Mouse (Mus musculus) gastrocnemius, postnatal 36 days (tissue): ENCODE data around the gene Csf3r. TPM values are rescaled to one million over a fixed set of nuclear protein-coding genes. Genes with fewer than 3 reads are reported as not detected.
"Not testable (repeated sequence)": the region's sequence is repeated elsewhere in the genome, so short reads cannot be mapped to it uniquely, and the experiment has no call there.

Experiments
- DNase-seq, 2 experiments: peaks; one replicate each; pipeline ENCODE4 v3.0.0; 2022
- intact Hi-C: fragments of 180-260 bp; cut with DNase I; formaldehyde crosslinking; loops from one replicate; pipeline ENCODE4 v1.15.1; 2025
- long read RNA-seq, 2 experiments: library from polyadenylated mRNA; stranded (forward); transcript quantifications; one replicate each; pipeline ENCODE4 v2.0.0; 2021
- total RNA-seq, 2 experiments: library from RNA; stranded (reverse); gene quantifications; 2 replicates each; pipeline ENCODE4 v1.2.3; 2021

Csf3r gene
- total RNA-seq, result under 1 TPM; 0.30 to 0.41 TPM
- long read RNA-seq, experiment 1, result 0 reads
- long read RNA-seq, experiment 2, result 0 reads

- DNase-seq, result no peak
- intact Hi-C loops, result no loop called here
These were observed at the start of gene Csf3r for GRCm38 (mm10) chr4:126024303-126024900. Csf3r (plus strand) TSS chr4:126024550.

DNA sequence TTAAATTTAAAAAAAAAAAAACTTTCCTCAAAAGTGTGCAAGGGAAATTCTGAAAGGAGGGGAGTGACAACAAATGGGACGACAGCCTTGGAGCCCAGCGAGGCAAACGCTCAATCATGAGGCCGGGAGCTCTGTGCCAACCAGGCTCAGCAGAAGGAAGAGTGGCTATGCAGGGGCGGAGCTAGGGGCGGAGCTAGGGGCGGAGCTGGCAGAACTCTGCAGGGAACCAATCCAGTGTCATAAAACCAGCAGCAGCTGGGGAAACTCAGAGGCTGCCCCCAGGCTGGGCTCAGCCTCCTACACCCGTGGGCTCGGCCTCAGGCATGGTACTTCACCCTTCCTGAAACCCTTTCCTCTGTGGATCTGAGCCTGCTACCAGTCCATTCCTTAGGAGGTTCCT is 46.6 kb upstream of the Csf3r start:
- no peak for DNase-seq
- intact Hi-C loops, result no loop called here

DNA sequence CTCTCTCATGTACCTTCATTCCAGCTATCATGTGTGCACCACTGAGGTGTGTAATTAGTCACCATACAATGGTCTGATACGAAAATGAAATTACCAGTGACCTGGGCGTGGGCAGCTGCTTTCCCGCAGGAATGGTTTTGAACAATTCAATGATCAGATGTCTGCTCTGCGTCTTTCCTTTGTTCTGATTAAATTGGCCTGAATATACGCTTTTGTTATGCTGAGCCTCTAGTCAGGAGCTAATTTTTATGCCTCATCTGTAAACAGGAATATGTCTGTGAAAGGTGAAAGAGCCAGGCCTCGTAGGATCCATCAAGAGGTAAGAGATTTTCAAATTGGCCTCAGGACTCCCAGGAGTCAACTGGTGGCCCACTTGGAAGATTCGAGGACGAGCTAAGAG is 41.1 kb upstream of the Csf3r start:
- intact Hi-C loops, result no loop called here
- DNase-seq, result no peak

- DNase-seq, intact Hi-C loops: not testable (repeated sequence)
These were observed 38.6 kb upstream of the Csf3r start for GRCm38 (mm10) chr4:125985703-125986102.

GRCm38 (mm10) chr4:125987071-125987470 is 37.3 kb upstream of the Csf3r start:
- intact Hi-C loops, result no loop called here
- no peak for DNase-seq

- intact Hi-C loops, result no loop called here
- no peak for DNase-seq
These were observed 35.3 kb upstream of the Csf3r start for GRCm38 (mm10) chr4:125989061-125989460.

GRCm38 (mm10) chr4:125990143-125990542 is 34.2 kb upstream of the Csf3r start:
- intact Hi-C loops, result no loop called here
- peak; percentile 12 to 32 for DNase-seq

DNA sequence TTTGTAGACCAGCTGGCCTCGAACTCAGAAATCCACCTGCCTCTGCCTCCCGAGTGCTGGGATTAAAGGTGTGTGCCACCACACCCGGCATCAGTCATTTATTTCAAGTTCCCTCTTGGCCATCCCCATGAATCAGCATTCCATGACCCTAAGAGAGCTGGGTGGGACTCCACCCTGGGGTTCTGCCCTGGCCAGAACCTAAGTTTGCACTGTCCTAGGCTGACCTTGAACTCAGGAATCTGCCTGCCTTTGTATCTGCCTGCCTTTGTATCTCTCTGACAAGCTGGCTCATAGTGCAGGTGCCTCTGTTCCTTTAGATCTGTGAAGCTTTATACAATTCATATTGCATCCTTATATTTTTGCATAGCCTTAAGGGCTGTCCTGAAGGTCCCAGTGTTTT is 32.1 kb upstream of the Csf3r start:
- no peak for DNase-seq
- intact Hi-C loops, result no loop called here

- DNase-seq, result no peak
- intact Hi-C loops, result no loop called here
These were observed 31.4 kb upstream of the Csf3r start for GRCm38 (mm10) chr4:125992906-125993305.

DNA sequence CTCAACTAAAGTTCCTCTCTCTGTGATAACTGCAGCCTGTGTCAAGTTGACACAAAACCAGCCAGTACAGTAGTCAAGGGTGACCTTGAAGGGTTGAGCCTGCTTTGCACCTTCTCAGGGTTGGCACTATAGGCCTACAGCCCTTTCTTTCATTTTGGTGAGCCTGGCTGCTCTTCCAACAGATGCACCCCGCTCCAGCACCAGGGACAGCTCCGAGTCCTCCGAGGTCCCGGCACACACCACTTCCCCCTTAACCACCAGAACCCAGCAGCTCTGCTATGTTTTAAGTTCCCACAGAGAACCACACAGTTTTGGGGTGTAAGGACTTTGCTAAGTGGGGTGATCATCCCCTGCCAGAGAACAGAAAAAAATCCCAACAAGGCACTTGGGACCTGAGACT is 27.8 kb upstream of the Csf3r start:
- DNase-seq, result no peak
- intact Hi-C loops, result no loop called here

DNA sequence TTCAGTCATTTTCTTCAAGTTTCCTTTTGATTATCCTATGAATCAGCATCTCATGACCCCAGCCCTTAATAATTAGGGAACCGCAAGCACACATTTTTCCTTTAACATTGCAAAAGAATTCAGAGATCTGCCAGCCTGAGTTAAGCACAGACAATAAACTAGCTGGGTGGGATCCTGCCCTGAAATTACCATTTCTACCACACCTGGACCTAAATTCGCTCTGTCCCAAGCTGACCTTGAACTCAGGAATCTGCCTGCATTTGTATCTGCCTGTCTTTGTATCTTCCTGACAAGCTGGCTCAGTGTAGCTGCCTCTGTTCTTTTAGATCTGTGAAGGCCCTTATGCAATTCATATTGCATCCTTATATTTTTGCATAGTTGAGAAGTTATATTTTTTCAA is 26.5 kb upstream of the Csf3r start:
- DNase-seq, result no peak
- intact Hi-C loops, result no loop called here

DNA sequence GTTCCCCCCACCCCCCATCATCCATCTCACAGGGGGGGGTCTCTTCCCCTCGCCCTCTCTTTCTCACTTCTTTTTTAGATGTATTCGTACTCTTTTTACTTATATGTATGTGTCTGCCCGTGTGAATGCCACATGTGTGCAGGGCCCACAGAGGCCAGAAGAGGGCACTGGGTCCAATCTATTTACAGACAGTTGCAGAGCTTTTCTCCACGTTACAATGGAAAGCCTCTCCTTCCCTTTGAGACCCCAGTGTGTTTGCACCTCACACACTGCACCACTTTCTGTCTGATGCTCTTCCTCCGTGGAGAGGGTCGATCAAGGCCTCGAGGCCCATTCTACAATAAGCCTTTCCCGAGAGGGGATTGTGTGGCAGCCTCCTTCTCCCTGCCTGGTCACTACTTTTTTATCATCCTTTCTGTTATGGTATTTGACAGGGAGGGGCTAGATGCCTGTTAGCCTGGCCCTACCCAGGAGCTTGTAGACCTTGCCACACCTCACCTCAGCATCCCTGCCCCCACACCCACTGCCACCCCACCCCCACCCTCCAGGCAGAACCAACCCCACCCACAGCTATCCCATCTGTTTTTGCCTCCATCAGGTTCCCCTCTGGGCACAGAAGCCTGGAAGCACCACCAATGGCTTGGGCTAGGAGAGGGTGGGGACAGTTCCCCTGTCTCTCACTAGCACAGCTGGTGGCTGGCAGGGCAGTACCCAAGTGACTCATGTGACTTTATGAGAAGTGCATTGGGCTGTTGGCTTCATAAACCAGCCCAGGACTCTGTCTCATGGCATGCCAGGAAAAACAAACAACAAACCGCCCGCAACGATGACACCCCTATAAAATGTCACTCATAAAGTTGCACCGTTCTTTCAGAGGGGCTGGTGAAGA is 22.8 kb upstream of the Csf3r start:
- intact Hi-C loops, result no loop called here
- DNase-seq, result no peak

DNA sequence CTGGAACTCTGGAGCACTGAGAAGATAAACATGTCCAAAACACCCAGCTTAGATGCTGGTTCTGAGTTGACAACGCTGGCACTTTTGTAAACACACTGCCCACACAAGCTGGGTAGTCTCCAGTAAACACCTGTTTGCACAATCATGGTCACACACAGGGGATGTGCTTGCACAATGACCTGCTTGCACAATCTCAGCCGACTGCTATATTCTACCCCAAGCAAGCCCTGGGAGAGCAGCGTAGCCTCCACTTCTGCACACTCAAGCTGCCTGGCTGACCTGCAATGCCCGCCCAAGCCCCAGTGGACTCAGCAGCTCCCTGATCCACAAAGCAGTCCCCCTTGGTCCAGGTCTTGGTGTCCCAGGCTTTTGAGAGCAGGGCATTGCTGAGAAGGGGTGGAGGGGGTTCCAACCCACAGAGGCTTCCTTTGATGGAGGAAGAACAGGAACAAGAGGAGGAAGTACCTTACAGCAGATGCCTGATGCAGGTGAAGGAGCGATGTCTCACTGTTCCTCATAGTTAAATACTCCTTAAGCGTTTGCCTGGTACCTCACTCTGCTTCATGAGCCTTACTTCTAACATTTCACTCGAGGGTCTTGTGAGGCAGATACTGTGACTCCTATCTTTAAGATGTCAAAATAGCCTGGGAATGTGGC is 6.5 kb upstream of the Csf3r start:
- intact Hi-C loops, result no loop called here
- no peak for DNase-seq

GRCm38 (mm10) chr4:126018966-126019538 is 5.3 kb upstream of the Csf3r start:
- intact Hi-C loops, result no loop called here
- no peak for DNase-seq

- DNase-seq, result no peak
- intact Hi-C loops, result no loop called here
These were observed 1.5 kb downstream of the Csf3r start for GRCm38 (mm10) chr4:126025801-126026200.

GRCm38 (mm10) chr4:126027980-126028379 is 3.6 kb downstream of the Csf3r start:
- intact Hi-C loops, result no loop called here
- no peak for DNase-seq

DNA sequence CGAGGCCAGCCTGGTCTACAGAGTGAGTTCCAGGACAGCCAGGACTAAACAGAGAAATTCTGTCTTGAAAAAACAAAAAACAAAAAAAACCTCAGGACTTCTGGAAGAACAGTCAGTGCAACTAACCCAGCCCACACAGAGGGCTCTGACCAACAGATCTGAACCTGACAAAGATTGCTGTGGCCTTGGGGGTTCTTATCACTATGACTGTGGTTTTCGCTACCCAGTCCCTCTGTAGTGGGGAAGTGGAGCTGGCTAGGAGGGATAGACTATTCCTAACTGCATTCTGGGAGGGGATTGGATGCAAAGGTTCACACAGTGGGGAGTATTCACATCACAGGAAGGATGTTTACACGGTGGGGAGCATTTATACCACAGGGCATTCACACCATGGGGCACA is 4.7 kb downstream of the Csf3r start:
- no peak for DNase-seq
- intact Hi-C loops, result no loop called here

DNA sequence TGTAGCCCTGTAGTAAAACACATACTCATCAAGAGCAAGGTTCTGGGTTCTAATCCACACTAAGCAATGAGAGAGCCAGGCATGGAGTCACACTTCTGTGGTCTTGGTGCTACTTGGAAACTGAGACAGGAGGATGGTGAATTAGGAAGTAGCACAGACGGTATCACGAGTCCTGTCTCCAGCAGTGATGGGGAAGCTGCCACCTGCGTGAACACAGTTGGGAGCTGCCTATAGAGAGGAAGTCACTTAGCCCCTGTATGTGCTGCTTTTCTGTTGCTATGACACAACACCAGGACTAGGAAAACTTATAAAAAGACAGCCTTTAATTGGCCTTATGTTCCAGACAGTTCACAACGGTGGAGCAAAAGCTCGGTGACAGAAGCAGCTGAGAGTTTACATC is 6.4 kb downstream of the Csf3r start:
- DNase-seq, result no peak
- intact Hi-C loops, result no loop called here

GRCm38 (mm10) chr4:126035413-126035812 is 11.1 kb downstream of the Csf3r start:
- no peak for DNase-seq
- intact Hi-C loops, result no loop called here

- intact Hi-C loops, result no loop called here
- peak; percentile 79 to 81 for DNase-seq
These were observed 22.7 kb downstream of the Csf3r start, which contains the start of gene Mrps15 for GRCm38 (mm10) chr4:126046851-126047585. Mrps15 (plus strand) TSS chr4:126046925.
